Mouse (Mus musculus) lung, embryonic 14.5 days (tissue): ENCODE results near the gene Fam78a. TPM values are rescaled to one million over a fixed set of nuclear protein-coding genes. Genes with fewer than 3 reads are reported as not detected.

Experiments
- ATAC-seq: fragments of 200-750 bp; cut with Nextera tagmentation; 2 replicates; pipeline ENCODE4 v1.8.0; 2017; ENCODE audit warnings: mild to moderate bottlenecking, moderate TSS enrichment, moderate library complexity; ENCODE audit not compliant: insufficient read depth
- DNase-seq: peaks from one replicate; pipeline ENCODE4 v3.0.0-alpha.2; 2015
- H3K27ac ChIP-seq: fragments of 300-500 bp; sonication (generic); 2 replicates; pipeline ENCODE4 v1.5.1; 2014; ENCODE audit warnings: low read depth, mild to moderate bottlenecking, moderate library complexity
- H3K27me3 ChIP-seq: fragments of 300-500 bp; sonication (generic); 2 replicates; pipeline ENCODE4 v1.6.1; 2014; ENCODE audit warnings: low read length, control low read depth; ENCODE audit not compliant: insufficient read depth
- H3K36me3 ChIP-seq: fragments of 300-500 bp; sonication (generic); 2 replicates; pipeline ENCODE4 v1.6.1; 2014; ENCODE audit warnings: control low read depth; ENCODE audit not compliant: insufficient read depth
- H3K4me1 ChIP-seq: fragments of 300-500 bp; sonication (generic); 2 replicates; pipeline ENCODE4 v1.6.1; 2014; ENCODE audit warnings: antibody characterized with exemption, control low read depth; ENCODE audit not compliant: insufficient read depth
- H3K4me2 ChIP-seq: fragments of 300-500 bp; sonication (generic); 2 replicates; pipeline ENCODE4 v1.6.1; 2014; ENCODE audit warnings: mild to moderate bottlenecking
- H3K4me3 ChIP-seq: fragments of 300-500 bp; sonication (generic); 2 replicates; pipeline ENCODE4 v1.5.1; 2014; ENCODE audit warnings: low read depth, low read length
- H3K9ac ChIP-seq: fragments of 300-500 bp; sonication (generic); 2 replicates; pipeline ENCODE4 v1.6.1; 2014
- H3K9me3 ChIP-seq: fragments of 300-500 bp; sonication (generic); 2 replicates; pipeline ENCODE4 v1.6.1; 2016; ENCODE audit warnings: low read depth, low read length, control low read depth
- CTCF ChIP-seq: IDR thresholded peaks from 2 replicates; pipeline ENCODE4 v1.5.1; 2016; ENCODE audit warnings: antibody characterized with exemption, low read depth
- WGBS: fragments of 180-500 bp; shearing (Covaris S2); extraction: QIAGEN DNeasy Blood & Tissue Kit; methylation state at CpG from one replicate; pipeline ENCODE4 v1.1.7; 2014; 5-methylcytosine and 5-hydroxymethylcytosine counted together
- polyA plus RNA-seq: library from polyadenylated mRNA; unstranded; fragments of >200 nt; fragmentation: Nextera tagmentation; extraction: Ambion mirVana; gene quantifications from 2 replicates; pipeline ENCODE4 v1.2.1, GENCODE M21; 2014

Gene Fam78a
- polyA plus RNA-seq, 1 experiment from 2014 or later, result 4.9 TPM

DNA sequence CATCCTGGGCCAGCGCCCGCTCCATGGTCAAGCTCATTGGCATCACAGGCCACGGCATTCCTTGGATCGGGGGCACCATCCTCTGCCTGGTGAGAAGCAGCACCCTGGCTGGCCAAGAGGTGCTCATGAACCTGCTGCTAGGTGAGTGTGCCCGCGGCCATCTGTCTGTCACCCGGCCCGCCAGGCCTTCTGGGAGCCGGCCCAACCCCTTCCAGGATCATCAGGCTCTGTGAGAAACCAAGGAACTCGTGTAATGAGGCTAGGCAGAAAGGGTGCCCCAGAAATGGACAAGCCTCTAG, 11.4 kb upstream of the Fam78a start:
- H3K36me3 ChIP-seq, result no peaks in the 10 kb centered on the region
- peak overlapping the region; percentile 48 for H3K9ac ChIP-seq
- no peak for TF ChIP-seq CTCF
- no peaks in the 10 kb centered on the region for H3K4me1 ChIP-seq
- H3K27me3 ChIP-seq, result no peaks in the 10 kb centered on the region
- WGBS, result 80% methylated on average over 10 of the region's 10 CpGs
- H3K9me3 ChIP-seq, result no peaks in the 10 kb centered on the region
- no peak overlapping the region for H3K27ac ChIP-seq
- H3K4me2 ChIP-seq, result peak overlapping the region; percentile 62
- ATAC-seq (no peak), DNase-seq (no peak)
- peak overlapping the region; percentile 31 for H3K4me3 ChIP-seq

DNA sequence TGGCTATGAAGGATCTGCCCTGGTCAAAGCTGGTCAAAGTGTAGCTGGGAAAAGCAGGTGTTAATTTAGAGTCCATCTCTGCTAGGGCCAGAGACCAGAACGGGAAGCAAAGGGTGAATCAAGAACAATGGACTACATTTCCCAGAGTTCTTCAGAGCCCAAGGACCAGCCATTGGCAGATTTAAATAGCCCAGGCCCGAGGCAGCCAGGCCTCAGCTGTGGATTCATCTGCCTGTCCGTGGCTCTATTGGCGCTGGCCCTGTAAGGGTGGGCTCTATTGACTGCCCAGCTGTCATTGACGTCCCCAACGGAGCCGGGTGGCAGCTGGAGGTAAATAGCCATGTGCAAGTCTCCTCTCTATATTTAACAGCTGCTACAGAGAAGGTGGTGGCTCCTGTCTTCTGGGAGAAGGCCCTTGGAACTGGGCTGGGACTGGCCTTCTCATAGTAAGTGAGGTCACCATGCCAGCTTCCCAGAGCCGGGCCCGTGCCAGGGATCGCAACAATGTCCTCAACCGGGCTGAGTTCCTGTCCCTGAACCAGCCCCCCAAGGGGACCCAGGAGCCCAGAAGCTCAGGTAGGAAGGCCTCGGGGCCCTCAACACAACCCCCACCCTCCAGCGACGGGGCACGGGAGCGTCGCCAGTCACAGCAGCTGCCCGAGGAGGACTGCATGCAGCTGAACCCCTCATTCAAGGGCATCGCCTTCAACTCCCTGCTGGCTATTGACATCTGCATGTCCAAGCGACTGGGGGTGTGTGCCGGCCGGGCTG, 10.9 kb upstream of the Fam78a start, which contains the start of gene Plpp7:
Gene Plpp7 (plus strand): TSS at position 178 of the 771 bp plus-strand sequence.
- H3K4me2 ChIP-seq, result peak within 1 kb of the TSS; percentile 62
- 54% methylated on average over 22 of the region's 22 CpGs for WGBS
- ATAC-seq, result peak; percentile 81
- H3K9ac ChIP-seq, result peak within 1 kb of the TSS; percentile 48
- no peaks in the 10 kb centered on the region for H3K4me1 ChIP-seq
- no peaks in the 10 kb centered on the region for H3K36me3 ChIP-seq
- no peak for TF ChIP-seq CTCF
- peak within 1 kb of the TSS; percentile 31 for H3K4me3 ChIP-seq
- DNase-seq, result peak; percentile 66
- no peaks in the 10 kb centered on the region for H3K9me3 ChIP-seq
- H3K27ac ChIP-seq, result no peak within 1 kb of the TSS
- no peaks in the 10 kb centered on the region for H3K27me3 ChIP-seq

DNA sequence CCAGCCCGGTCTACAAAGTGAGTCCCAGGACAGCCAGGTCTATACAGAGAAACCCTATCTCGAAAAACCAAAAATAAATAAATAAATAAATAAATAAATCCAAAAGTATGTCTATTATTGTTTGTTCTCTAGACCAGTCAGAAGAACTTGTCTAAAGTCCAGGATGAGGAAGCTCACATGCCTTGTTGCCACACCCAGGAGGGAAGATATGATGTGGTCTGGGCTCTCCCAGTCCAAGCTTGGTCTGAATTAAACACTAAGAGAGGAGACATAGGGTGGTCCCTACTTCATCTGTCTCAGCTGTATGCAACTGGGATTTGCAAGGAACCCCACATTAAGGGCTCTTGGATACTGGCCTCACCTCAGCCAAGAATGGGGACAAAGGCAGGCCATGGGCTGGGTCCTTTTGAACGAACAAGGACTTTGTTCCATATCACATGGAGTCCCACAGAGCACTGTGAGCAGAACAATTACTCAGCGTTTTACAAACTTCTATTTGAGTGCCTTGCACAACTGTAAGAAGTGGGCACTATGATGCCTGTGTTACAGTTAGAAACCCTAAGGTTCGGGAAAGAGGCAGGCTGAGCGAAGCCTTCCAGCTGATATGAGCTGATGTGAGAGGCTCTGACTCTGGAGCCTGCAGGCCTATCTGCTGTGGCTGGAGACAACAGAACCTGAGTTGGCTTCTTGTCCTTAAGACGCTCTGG, 9.5 kb upstream of the Fam78a start:
- ATAC-seq, result no peak
- Histone ChIP-seq H3K27me3 (0 out of 2 replicates have a peak, but pooled peaks cover 2% of the 10 kb centered on the region), H3K36me3 (no peaks in the 10 kb centered on the region), H3K9me3 (no peaks in the 10 kb centered on the region), H3K9ac (no peak overlapping the region), H3K27ac (no peak overlapping the region), H3K4me3 (no peak overlapping the region), H3K4me1 (no peaks in the 10 kb centered on the region), H3K4me2 (no peak overlapping the region)
- no peak for DNase-seq
- 78% methylated on average over 7 of the region's 7 CpGs for WGBS
- TF ChIP-seq CTCF, result no peak

DNA sequence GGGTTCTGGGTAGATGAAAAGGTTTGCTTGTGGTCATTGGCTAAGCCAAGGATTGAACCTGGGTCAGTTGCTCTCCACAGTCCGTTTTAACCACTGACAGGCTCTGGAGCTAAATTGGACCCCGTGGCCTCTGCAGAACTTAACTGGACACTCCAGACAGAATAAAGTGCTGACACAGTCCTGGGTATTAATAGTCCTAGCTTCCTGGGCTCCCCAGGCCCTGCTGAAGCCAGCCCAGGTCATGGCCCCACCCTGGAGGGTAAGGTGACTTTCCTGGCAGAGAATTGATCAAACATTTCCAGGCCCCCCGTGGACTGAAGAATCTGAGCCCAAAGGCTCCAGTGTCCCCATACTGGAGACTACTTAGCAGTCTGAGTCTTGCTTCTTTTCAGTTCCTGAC, 7.3 kb upstream of the Fam78a start:
- WGBS, result 48% methylated on average over 3 of the region's 3 CpGs
- peaks cover 22% of the 10 kb centered on the region for H3K27me3 ChIP-seq
- H3K4me3 ChIP-seq, result no peak overlapping the region
- no peaks in the 10 kb centered on the region for H3K36me3 ChIP-seq
- H3K27ac ChIP-seq, result no peak overlapping the region
- ATAC-seq, result no peak
- 0 out of 2 replicates have a peak, but pooled peaks cover 3% of the 10 kb centered on the region for H3K4me1 ChIP-seq
- no peak for TF ChIP-seq CTCF
- H3K9me3 ChIP-seq, result no peaks in the 10 kb centered on the region
- DNase-seq, result no peak
- no peak overlapping the region for H3K4me2 ChIP-seq
- no peak overlapping the region for H3K9ac ChIP-seq

DNA sequence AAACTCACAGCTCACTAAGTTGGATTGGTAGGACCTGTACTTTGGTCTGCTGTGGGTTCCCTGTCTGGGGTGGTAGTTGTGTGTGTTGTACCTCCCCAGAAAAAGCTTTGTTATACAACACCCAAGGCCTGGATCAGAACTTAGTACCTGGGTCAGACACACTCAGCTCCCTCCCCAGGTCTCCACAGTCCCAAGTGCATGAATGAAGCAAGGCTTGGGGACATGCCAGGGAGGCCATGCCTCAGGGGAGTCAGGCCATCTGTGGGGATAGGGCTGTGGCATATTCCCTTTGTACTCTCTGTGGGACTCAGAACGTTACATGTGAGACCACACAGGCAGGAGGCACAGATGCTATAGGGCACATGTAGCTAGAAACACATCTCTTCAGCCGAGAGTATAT, 5.5 kb upstream of the Fam78a start:
- no peak for TF ChIP-seq CTCF
- ATAC-seq, result no peak
- Histone ChIP-seq H3K36me3 (no peaks in the 10 kb centered on the region), H3K4me2 (no peak overlapping the region), H3K27me3 (peaks cover 30% of the 10 kb centered on the region), H3K9me3 (no peaks in the 10 kb centered on the region), H3K9ac (no peak overlapping the region), H3K4me3 (no peak overlapping the region), H3K4me1 (0 out of 2 replicates have a peak, but pooled peaks cover 3% of the 10 kb centered on the region), H3K27ac (no peak overlapping the region)
- DNase-seq, result no peak
- WGBS, result 71% methylated on average over 2 of the region's 2 CpGs

DNA sequence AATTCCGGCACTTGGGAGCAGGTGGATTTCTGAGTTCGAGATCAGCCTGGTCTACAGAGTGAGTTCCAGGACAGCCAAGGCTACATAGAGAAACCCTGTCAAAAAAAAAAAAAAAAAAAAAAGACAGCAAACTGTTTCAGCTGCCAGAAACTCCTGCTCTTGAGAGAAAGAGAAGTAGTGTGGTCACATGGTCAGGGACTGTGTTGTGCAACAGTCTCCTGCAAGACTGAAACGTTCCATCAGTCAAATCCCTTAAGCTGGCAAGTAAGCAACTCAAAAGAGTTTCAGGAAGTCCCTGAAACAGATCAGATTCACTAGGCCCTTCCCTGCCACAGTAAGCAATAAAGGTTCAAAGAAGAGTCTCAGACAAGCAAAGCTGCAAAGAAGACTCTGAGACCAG, 4.9 kb upstream of the Fam78a start:
- H3K36me3 ChIP-seq, result no peaks in the 10 kb centered on the region
- no peak for ATAC-seq
- no peak overlapping the region for H3K9ac ChIP-seq
- 54% methylated on average over 3 of the region's 3 CpGs for whole genome bisulfite sequencing
- H3K4me2 ChIP-seq, result no peak overlapping the region
- H3K27me3 ChIP-seq, result peaks cover 30% of the 10 kb centered on the region
- 0 out of 2 replicates have a peak, but pooled peaks cover 3% of the 10 kb centered on the region for H3K4me1 ChIP-seq
- DNase-seq, result no peak
- no peak for TF ChIP-seq CTCF
- H3K9me3 ChIP-seq, result no peaks in the 10 kb centered on the region
- no peak overlapping the region for H3K4me3 ChIP-seq
- no peak overlapping the region for H3K27ac ChIP-seq

DNA sequence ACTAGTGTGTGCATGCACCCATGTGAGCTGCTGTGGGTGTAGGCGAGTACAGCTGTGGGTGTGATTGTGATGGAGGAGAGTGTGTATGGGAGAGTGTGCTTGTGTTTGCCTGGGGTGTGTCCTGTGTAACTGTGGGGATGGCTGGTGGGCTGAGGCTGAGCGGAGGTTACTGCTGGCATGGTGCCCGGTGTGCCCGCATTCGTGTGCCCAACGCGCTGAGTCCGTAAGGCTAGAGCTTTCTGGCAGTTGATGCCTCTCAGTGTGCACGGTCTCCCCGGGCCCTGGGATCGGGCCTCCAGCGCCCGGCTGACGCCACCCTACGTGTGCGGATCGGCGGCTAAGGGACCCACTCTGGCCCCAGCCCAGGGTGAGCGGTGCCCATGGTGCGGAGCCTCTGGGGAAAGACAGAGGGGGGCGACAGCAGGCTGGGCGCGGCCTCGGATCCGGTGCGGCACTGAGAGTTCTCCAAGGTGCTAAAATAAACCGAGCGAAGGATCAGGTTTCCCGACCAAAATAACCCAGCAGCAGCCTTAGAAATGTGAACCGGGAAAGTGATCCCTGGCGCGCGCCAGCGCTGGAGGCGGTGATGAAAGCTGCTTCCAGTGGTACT, 3.8 kb upstream of the Fam78a start:
- H3K27me3 ChIP-seq, result peaks cover 41% of the 10 kb centered on the region
- peak overlapping the region; percentile 54 for H3K4me2 ChIP-seq
- peak; percentile 59 for DNase-seq
- no peaks in the 10 kb centered on the region for H3K36me3 ChIP-seq
- 0 out of 2 replicates have a peak, but pooled peaks cover 3% of the 10 kb centered on the region for H3K4me1 ChIP-seq
- peak; percentile 47; the same call in 1 of the 2 replicates for ATAC-seq
- no peak overlapping the region for H3K27ac ChIP-seq
- WGBS, result 4% methylated on average over 35 of the region's 35 CpGs
- no peak overlapping the region for H3K4me3 ChIP-seq
- no peak overlapping the region for H3K9ac ChIP-seq
- no peak for TF ChIP-seq CTCF
- no peaks in the 10 kb centered on the region for H3K9me3 ChIP-seq
